Mouse (Mus musculus) ES-E14 (cell line): Measurements from ENCODE around the gene Dnajb14.
"Not testable (repeated sequence)": the region's sequence is repeated elsewhere in the genome, so short reads cannot be mapped to it uniquely, and the experiment has no call there.

Experiments used
- CHD2 ChIP-seq: IDR thresholded peaks from 2 replicates; pipeline ENCODE4 v1.6.1; 2014; ENCODE audit warnings: mild to moderate bottlenecking, low read depth, low read length, inconsistent platforms
- HCFC1 ChIP-seq: IDR thresholded peaks from 2 replicates; pipeline ENCODE4 v1.6.1; 2012; ENCODE audit warnings: low read length, inconsistent platforms, borderline replicate concordance; ENCODE audit not compliant: insufficient read depth
- MAFK ChIP-seq: IDR thresholded peaks from 2 replicates; pipeline ENCODE4 v1.6.1; 2014; ENCODE audit warnings: mild to moderate bottlenecking, low read depth, low read length, inconsistent platforms; ENCODE audit not compliant: insufficient read depth
- ZC3H11A ChIP-seq: IDR thresholded peaks from 2 replicates; pipeline ENCODE4 v1.6.1; 2012; ENCODE audit warnings: low read depth, mild to moderate bottlenecking, inconsistent platforms, low read length, borderline replicate concordance
- ZNF384 ChIP-seq: IDR thresholded peaks from 2 replicates; pipeline ENCODE4 v1.6.1; 2012; ENCODE audit warnings: low read depth, low read length, inconsistent platforms

- not testable (repeated sequence) for TF ChIP-seq ZNF384, CHD2, ZC3H11A, HCFC1, MAFK
Measured at GRCm38 (mm10) chr3:137853011-137853410, 14.5 kb upstream of the Dnajb14 start.
